ENCODE assay signal across 12 mouse cellular contexts in genomic region chr17:71019309-71019655, GRCm38 (mm10). TPM values are rescaled to one million over a fixed set of nuclear protein-coding genes. Genes with fewer than 3 reads are reported as not detected.
A peak's percentile ranks its signal among the peaks of the same experiment; 100 is the strongest.
DNase-seq lines count a peak whose midpoint lies in the region; ATAC-seq and TF ChIP-seq lines count a peak whose summit lies in the region.
"Had no signal": no experiment of that assay in that cellular context is flagged by ENCODE, and none has a peak within 500 bp of the region (broad histone marks: within the 10 kb centered on the region; RNA-seq: fewer than 3 reads in every experiment).

No protein-coding gene starts in this region.

- H3K4me1 ChIP-seq in forebrain, embryonic 10.5 days, result peaks cover 23% of the 10 kb centered on the region
- no peaks in the 10 kb centered on the region for H3K4me1 ChIP-seq in forebrain, embryonic 16.5 days (replicated peaks; ENCODE audit: control insufficient read depth, insufficient read depth, low read length)
- H3K4me1 ChIP-seq in lung, embryonic 16.5 days (replicated peaks; ENCODE audit: control insufficient read depth, insufficient read depth, low read length), result peaks cover 7% of the 10 kb centered on the region
- H3K4me1 ChIP-seq in lung, adult 2 months (ENCODE audit: control insufficient read depth, insufficient read depth, low read length), result peaks cover 3% of the 10 kb centered on the region
- H3K4me1 ChIP-seq in stomach, embryonic 14.5 days (ENCODE audit: control insufficient read depth, insufficient read depth, low read length), result peaks cover 5% of the 10 kb centered on the region; the same call in 1 of the 2 replicates

- no peak for ATAC-seq in forebrain, embryonic 16.5 days
- no peak for ATAC-seq in lung, embryonic 16.5 days (ENCODE audit: low read depth)
- ATAC-seq in stomach, embryonic 14.5 days (ENCODE audit: insufficient number of reproducible peaks, insufficient read depth, low FRiP score, low read depth), result no peak
- ATAC-seq: midbrain, embryonic 16.5 days had no signal

- H3K36me3 ChIP-seq in forebrain, embryonic 10.5 days (replicated peaks), result no peaks in the 10 kb centered on the region
- H3K36me3 ChIP-seq in forebrain, embryonic 16.5 days (ENCODE audit: control insufficient read depth, insufficient read depth), result no peaks in the 10 kb centered on the region
- no peaks in the 10 kb centered on the region for H3K36me3 ChIP-seq in lung, embryonic 16.5 days (ENCODE audit: control insufficient read depth, insufficient read depth, low read length)
- H3K36me3 ChIP-seq in stomach, embryonic 14.5 days (ENCODE audit: control insufficient read depth, insufficient read depth, low read length), result no peaks in the 10 kb centered on the region
- H3K36me3 ChIP-seq: G1E had no signal

- H3K9ac ChIP-seq in forebrain, embryonic 16.5 days (replicated peaks; ENCODE audit: low read depth, low read length), result no peak overlapping the region
- 0 out of 2 replicates have a peak overlapping the region, but pooled peaks have one; percentile 8 for H3K9ac ChIP-seq in lung, embryonic 16.5 days (ENCODE audit: low read length)
- no peak overlapping the region for H3K9ac ChIP-seq in stomach, embryonic 14.5 days (replicated peaks; ENCODE audit: low read depth, low read length)
- H3K9ac ChIP-seq: hindbrain, embryonic 14.5 days; liver, embryonic 14.5 days had no signal

- no peak overlapping the region for H3K4me3 ChIP-seq in forebrain, embryonic 10.5 days
- H3K4me3 ChIP-seq in forebrain, embryonic 16.5 days (replicated peaks; ENCODE audit: low read length), result no peak overlapping the region
- no peak overlapping the region for H3K4me3 ChIP-seq in lung, embryonic 16.5 days (ENCODE audit: low read length)
- no peak overlapping the region for H3K4me3 ChIP-seq in lung, adult 2 months (replicated peaks; ENCODE audit: extremely low read depth, low read depth, low read length)
- H3K4me3 ChIP-seq in stomach, embryonic 14.5 days (ENCODE audit: low read depth, low read length), result 0 out of 2 replicates have a peak overlapping the region, but pooled peaks have one; percentile 3

- DNase-seq in forebrain, embryonic 10.5 days (ENCODE audit: extremely low spot score, low spot score), result no peak
- DNase-seq in lung, adult 2 months, result no peak
- DNase-seq in heart, postnatal 4 days, result peak; percentile 67
- DNase-seq in kidney, adult 18-20 months, result no peak
- no peak for DNase-seq in left cerebral cortex, adult 8-10 months (ENCODE audit: low spot score in 2 of 2)

- no peaks in the 10 kb centered on the region for H3K27me3 ChIP-seq in forebrain, embryonic 10.5 days (ENCODE audit: poor library complexity, severe bottlenecking)
- H3K27me3 ChIP-seq in forebrain, embryonic 16.5 days (replicated peaks; ENCODE audit: control insufficient read depth, insufficient read depth, low read length), result no peaks in the 10 kb centered on the region
- no peaks in the 10 kb centered on the region for H3K27me3 ChIP-seq in lung, embryonic 16.5 days (ENCODE audit: control insufficient read depth, insufficient read depth, low read depth, low read length)
- H3K27me3 ChIP-seq in stomach, embryonic 14.5 days (ENCODE audit: control insufficient read depth, insufficient read depth, low read length), result no peaks in the 10 kb centered on the region

- no peaks in the 10 kb centered on the region for H3K9me3 ChIP-seq in forebrain, embryonic 10.5 days
- H3K9me3 ChIP-seq in forebrain, embryonic 16.5 days (ENCODE audit: control insufficient read depth, low read length), result no peaks in the 10 kb centered on the region
- H3K9me3 ChIP-seq in lung, embryonic 16.5 days (ENCODE audit: control insufficient read depth, low read length), result no peaks in the 10 kb centered on the region
- no peaks in the 10 kb centered on the region for H3K9me3 ChIP-seq in stomach, embryonic 14.5 days (ENCODE audit: control insufficient read depth, low read depth, low read length)
- H3K9me3 ChIP-seq: G1E had no signal

- H3K4me2 ChIP-seq in forebrain, embryonic 16.5 days (ENCODE audit: low read length), result no peak overlapping the region
- H3K4me2 ChIP-seq in lung, embryonic 16.5 days (ENCODE audit: low read depth, low read length), result no peak overlapping the region
- H3K4me2 ChIP-seq in stomach, embryonic 14.5 days (replicated peaks; ENCODE audit: low read depth, low read length), result 0 out of 2 replicates have a peak overlapping the region, but pooled peaks have one; percentile 25
- H3K4me2 ChIP-seq: hindbrain, embryonic 14.5 days had no signal

- TF ChIP-seq CTCF in lung, adult 2 months (IDR thresholded peaks at IDR 0.05; ENCODE audit: insufficient read depth, low read length), result no peak

- WGBS in forebrain, embryonic 10.5 days, result 45% methylated on average over 6 of the region's 6 CpGs
- 43% methylated on average over 6 of the region's 6 CpGs for WGBS in forebrain, embryonic 16.5 days
- WGBS in lung, embryonic 16.5 days, result 22% methylated on average over 6 of the region's 6 CpGs
- WGBS in lung, adult 2 months, result 46% methylated on average over 6 of the region's 6 CpGs
- 22% methylated on average over 6 of the region's 6 CpGs for WGBS in stomach, embryonic 14.5 days

- peak overlapping the region; percentile 21; the same call in 1 of the 2 replicates for H3K27ac ChIP-seq in forebrain, embryonic 10.5 days
- no peak overlapping the region for H3K27ac ChIP-seq in forebrain, embryonic 16.5 days (ENCODE audit: low read length)
- peak overlapping the region; percentile 38; the same call in 1 of the 2 replicates for H3K27ac ChIP-seq in lung, embryonic 16.5 days (ENCODE audit: low read length)
- no peak overlapping the region for H3K27ac ChIP-seq in stomach, embryonic 14.5 days (ENCODE audit: low read length)
- H3K27ac ChIP-seq: hindbrain, embryonic 14.5 days; liver, embryonic 14.5 days had no signal

- no peak for TF ChIP-seq POLR2A in lung, adult 2 months (IDR thresholded peaks at IDR 0.05; ENCODE audit: borderline replicate concordance, extremely low read depth, low read depth, low read length)

RNA-seq across cellular contexts. Expression of gene Myl12a, which starts 16.6 kb away (rescaled TPM):
- 408 and 417 TPM in 2 replicates for polyA plus RNA-seq in forebrain, embryonic 10.5 days (2016; fragmentation: Nextera tagmentation; extraction: Ambion mirVana)
- polyA plus RNA-seq in forebrain, embryonic 16.5 days (2015; fragmentation: Nextera tagmentation; extraction: Ambion mirVana), result 110 and 142 TPM in 2 replicates
- 738 and 739 TPM in 2 replicates for polyA plus RNA-seq in lung, embryonic 16.5 days (2015; fragmentation: Nextera tagmentation; extraction: Ambion mirVana)
- 219 and 296 TPM in 2 replicates for polyA plus RNA-seq in lung, adult 2 months (2012; rRNA removed)
- total RNA-seq in heart, postnatal 4 days (2021), result 100 to 1,000 TPM; 733 to 785 TPM
- polyA plus RNA-seq in stomach, embryonic 14.5 days (2014; fragmentation: Nextera tagmentation; extraction: Ambion mirVana), result 569 and 588 TPM in 2 replicates
- 10 to 100 TPM; 36.5 to 49.0 (median 45.3) TPM for total RNA-seq in left cerebral cortex, adult 8-10 months (2022)

RNA-seq across cellular contexts. Expression of gene Myom1, which starts 16.8 kb away (rescaled TPM):
- 1.6 and 2.2 TPM in 2 replicates for polyA plus RNA-seq in forebrain, embryonic 10.5 days (2016; fragmentation: Nextera tagmentation; extraction: Ambion mirVana)
- polyA plus RNA-seq in forebrain, embryonic 16.5 days (2015; fragmentation: Nextera tagmentation; extraction: Ambion mirVana), result 0.77 and 1.3 TPM in 2 replicates
- 11.4 and 13.2 TPM in 2 replicates for polyA plus RNA-seq in lung, embryonic 16.5 days (2015; fragmentation: Nextera tagmentation; extraction: Ambion mirVana)
- 6.3 and 18.6 TPM in 2 replicates for polyA plus RNA-seq in lung, adult 2 months (2012; rRNA removed)
- total RNA-seq in heart, postnatal 4 days (2021), result 100 to 1,000 TPM; 944 to 986 TPM
- polyA plus RNA-seq in stomach, embryonic 14.5 days (2014; fragmentation: Nextera tagmentation; extraction: Ambion mirVana), result 16.6 and 20.0 TPM in 2 replicates
- 1 to 10 TPM; 2.7 to 4.6 (median 3.4) TPM for total RNA-seq in left cerebral cortex, adult 8-10 months (2022)

Comparison
In these comparisons a context has a peak if more than half of its experiments do, and no peak if none do; other contexts are left out.
1. H3K27ac ChIP-seq: peak in forebrain, embryonic 10.5 days (single experiment) and lung, embryonic 16.5 days (single experiment); none in forebrain, embryonic 16.5 days (single experiment) and stomach, embryonic 14.5 days (single experiment).